Mouse (Mus musculus): ENCODE measurements at regions not wholly inside any gene's neighbourhood (a gene's known extent, or its start where the extent isn't known, plus 50 kb on each side); places are given as distances from the start of the nearest gene placed in this dataset.

DNA sequence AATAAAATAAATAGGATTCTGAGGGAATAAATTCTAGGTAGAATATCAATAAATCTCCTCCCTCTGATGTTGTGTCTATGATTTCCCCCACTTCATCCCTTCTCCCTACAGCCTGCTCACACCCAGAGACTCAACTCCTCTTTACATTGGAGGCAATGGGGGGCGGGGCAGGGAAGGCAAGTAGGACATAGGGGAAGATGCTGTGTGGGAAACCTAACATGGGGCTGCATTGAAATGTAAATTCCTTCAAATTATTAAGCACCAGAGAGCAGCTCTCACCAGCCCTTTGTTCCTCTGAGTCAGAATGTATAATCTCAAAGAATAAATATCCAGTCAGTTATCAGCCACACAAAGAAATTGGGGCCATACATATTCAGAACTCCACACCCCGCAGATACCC is 91.6 kb downstream of the Nuf2 start:
- Histone ChIP-seq H3K4me1 (ENCODE audit: control insufficient read depth, insufficient read depth, low read length) (no peaks in the 10 kb centered on the region), H3K27me3 (replicated peaks; ENCODE audit: control insufficient read depth, insufficient read depth, low read length) (no peaks in the 10 kb centered on the region), H3K36me3 (ENCODE audit: control insufficient read depth, insufficient read depth, low read length) (no peaks in the 10 kb centered on the region), H3K27ac (ENCODE audit: insufficient read depth, low read depth, low read length) (no peak overlapping the region), H3K4me3 (ENCODE audit: insufficient read depth, low read depth, low read length) (no peak overlapping the region)
- 99% methylated on average over 2 of the region's 2 CpGs for WGBS
- TF ChIP-seq POLR2A (IDR thresholded peaks at IDR 0.05; ENCODE audit: low read depth, low read length) (no peak), CTCF (conservative IDR thresholded peaks at IDR 0.05; ENCODE audit: insufficient read depth, insufficient read length, low read depth, low read length) (no peak)
- DNase-seq: no peak

DNA sequence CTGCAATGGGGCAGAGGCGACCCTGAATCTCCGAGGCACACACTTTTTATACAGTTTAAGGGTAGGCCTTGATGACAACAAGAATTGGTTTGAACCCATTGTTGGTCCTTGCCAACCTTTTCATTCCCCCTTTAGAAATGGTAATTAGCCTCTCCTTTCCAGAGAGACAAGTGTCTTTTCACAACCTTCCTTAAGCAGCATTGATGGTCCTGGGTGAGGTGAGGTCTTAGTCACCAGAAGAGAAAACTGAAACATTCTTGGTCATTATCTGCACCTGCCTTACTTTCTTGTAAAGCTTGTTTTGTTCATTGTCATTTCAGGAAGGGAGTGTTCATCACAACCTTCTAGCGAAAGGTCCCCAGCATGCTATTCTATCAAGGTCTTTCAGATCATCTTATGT is 93.3 kb downstream of the Nuf2 start:
- Histone ChIP-seq H3K36me3 (ENCODE audit: control insufficient read depth, insufficient read depth, low read length) (no peaks in the 10 kb centered on the region), H3K4me1 (ENCODE audit: control insufficient read depth, insufficient read depth, low read length) (no peaks in the 10 kb centered on the region), H3K27me3 (replicated peaks; ENCODE audit: control insufficient read depth, insufficient read depth, low read length) (no peaks in the 10 kb centered on the region), H3K27ac (ENCODE audit: insufficient read depth, low read depth, low read length) (no peak overlapping the region), H3K4me3 (ENCODE audit: insufficient read depth, low read depth, low read length) (no peak overlapping the region)
- TF ChIP-seq CTCF (conservative IDR thresholded peaks at IDR 0.05; ENCODE audit: insufficient read depth, insufficient read length, low read depth, low read length) (no peak), POLR2A (IDR thresholded peaks at IDR 0.05; ENCODE audit: low read depth, low read length) (no peak)
- 91% methylated on average over 3 of the region's 3 CpGs for WGBS
- no peak for DNase-seq

DNA sequence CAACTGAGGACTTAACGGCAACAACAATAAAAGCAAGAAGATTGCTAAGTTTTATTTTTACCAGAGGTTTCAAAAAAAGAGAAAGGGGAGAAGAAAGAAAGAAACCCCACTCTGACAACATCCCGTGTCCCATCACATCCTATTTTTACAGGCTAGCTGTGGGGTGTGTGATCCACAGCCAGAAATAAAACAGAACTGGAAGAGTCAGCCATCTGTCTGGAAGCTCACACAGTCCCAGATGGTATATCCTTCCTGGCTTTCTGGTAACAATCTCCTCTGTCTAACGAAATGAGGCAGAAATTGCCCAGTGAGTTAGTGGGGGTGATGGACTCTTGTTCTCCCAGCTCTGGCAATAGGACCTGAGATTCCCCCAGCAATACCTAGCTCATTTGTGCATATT is 108.9 kb downstream of the Nuf2 start:
- H3K4me3 ChIP-seq (ENCODE audit: insufficient read depth, low read depth, low read length): no peak overlapping the region
- DNase-seq: no peak
- TF ChIP-seq POLR2A (IDR thresholded peaks at IDR 0.05; ENCODE audit: low read depth, low read length): no peak
- no peak for TF ChIP-seq CTCF (conservative IDR thresholded peaks at IDR 0.05; ENCODE audit: insufficient read depth, insufficient read length, low read depth, low read length)
- H3K4me1 ChIP-seq (ENCODE audit: control insufficient read depth, insufficient read depth, low read length): no peaks in the 10 kb centered on the region
- H3K27ac ChIP-seq (ENCODE audit: insufficient read depth, low read depth, low read length): no peak overlapping the region
- H3K27me3 ChIP-seq (replicated peaks; ENCODE audit: control insufficient read depth, insufficient read depth, low read length): no peaks in the 10 kb centered on the region
- no peaks in the 10 kb centered on the region for H3K36me3 ChIP-seq (ENCODE audit: control insufficient read depth, insufficient read depth, low read length)
- WGBS: 63% methylated on average over 3 of the region's 3 CpGs

DNA sequence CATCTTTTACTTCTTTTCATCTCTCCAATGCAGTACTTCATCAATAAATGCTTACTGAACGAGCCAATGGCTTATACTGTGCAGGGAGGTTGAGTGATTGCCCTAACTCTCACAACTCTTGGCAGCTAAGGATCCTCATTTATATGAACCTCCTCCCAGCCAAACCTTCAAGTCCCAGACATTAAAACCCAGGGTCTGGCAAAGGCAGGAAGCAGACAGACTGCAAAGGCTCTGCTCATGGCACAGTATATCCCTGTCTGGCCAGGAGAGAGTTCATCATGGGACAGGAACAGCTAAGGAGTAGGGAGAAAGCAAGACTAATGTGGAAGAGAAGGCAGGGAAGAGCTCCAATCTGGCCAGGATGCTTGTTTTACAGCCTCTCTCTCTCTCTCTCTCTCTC is 109.6 kb downstream of the Nuf2 start:
- H3K36me3 ChIP-seq (ENCODE audit: control insufficient read depth, insufficient read depth, low read length): no peaks in the 10 kb centered on the region
- TF ChIP-seq POLR2A (IDR thresholded peaks at IDR 0.05; ENCODE audit: low read depth, low read length): no peak
- TF ChIP-seq CTCF (conservative IDR thresholded peaks at IDR 0.05; ENCODE audit: insufficient read depth, insufficient read length, low read depth, low read length): no peak
- no peak overlapping the region for H3K4me3 ChIP-seq (ENCODE audit: insufficient read depth, low read depth, low read length)
- no peak for DNase-seq
- no peaks in the 10 kb centered on the region for H3K27me3 ChIP-seq (replicated peaks; ENCODE audit: control insufficient read depth, insufficient read depth, low read length)
- no peak overlapping the region for H3K27ac ChIP-seq (ENCODE audit: insufficient read depth, low read depth, low read length)
- 43% methylated on average over 1 of the region's 1 CpGs for WGBS
- no peaks in the 10 kb centered on the region for H3K4me1 ChIP-seq (ENCODE audit: control insufficient read depth, insufficient read depth, low read length)

DNA sequence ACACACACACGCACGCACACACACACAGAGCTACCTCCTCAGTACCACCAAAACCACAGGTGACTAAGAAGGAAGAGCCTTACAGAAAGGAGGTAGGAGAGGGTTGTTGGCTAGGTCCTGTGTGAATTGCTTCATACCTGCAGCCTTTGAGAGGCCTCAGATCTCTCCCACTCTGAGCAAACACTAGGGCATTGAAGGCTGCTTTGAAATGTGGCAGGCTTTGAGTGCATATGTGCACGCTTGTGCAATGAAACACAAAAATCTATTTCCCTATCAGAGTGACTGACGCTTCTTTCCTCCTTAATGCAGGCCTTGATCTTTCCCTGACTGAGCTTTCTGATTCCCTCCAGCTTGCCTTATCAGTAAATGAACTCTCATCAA is 112.6 kb downstream of the Nuf2 start:
- Histone ChIP-seq H3K36me3 (ENCODE audit: control insufficient read depth, insufficient read depth, low read length) (no peaks in the 10 kb centered on the region), H3K27ac (ENCODE audit: insufficient read depth, low read depth, low read length) (no peak overlapping the region), H3K4me1 (ENCODE audit: control insufficient read depth, insufficient read depth, low read length) (no peaks in the 10 kb centered on the region), H3K4me3 (ENCODE audit: insufficient read depth, low read depth, low read length) (no peak overlapping the region), H3K27me3 (replicated peaks; ENCODE audit: control insufficient read depth, insufficient read depth, low read length) (no peaks in the 10 kb centered on the region)
- DNase-seq: no peak
- 88% methylated on average over 4 of the region's 4 CpGs for WGBS
- TF ChIP-seq POLR2A (IDR thresholded peaks at IDR 0.05; ENCODE audit: low read depth, low read length): no peak
- no peak for TF ChIP-seq CTCF (conservative IDR thresholded peaks at IDR 0.05; ENCODE audit: insufficient read depth, insufficient read length, low read depth, low read length)

DNA sequence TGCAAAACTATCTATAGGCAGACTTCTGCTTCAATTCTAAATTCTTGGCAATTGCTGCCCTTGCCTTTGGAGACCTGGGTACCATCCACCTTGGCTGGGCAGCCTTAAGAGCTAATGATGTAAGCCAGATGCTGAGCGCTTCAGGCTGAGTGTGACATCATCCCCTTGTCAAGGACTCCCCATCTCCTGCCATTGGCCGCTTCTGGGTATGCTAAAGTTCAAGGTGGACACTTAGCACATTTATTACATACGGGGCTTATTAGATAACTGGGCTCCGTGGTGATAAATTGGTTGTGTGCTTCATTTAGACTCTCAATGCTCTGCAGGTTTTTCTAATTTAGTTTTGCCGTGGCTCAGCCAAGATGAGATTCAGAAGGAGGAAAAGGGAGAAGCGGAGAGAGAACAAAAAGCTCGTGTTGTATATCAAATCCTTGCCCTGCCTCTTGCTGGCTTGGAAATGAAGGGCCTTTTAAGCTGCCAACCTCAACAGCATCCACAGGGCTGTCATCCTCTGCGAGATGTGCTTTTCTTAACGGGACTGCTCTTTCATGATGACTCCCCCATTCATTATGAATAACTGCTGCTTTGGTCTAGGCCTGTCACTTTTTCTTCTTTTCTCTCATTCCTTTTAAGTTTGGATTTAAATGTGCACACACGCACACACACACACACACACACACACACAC is 113.1 kb downstream of the Nuf2 start:
- WGBS: 84% methylated on average over 10 of the region's 10 CpGs
- H3K36me3 ChIP-seq (ENCODE audit: control insufficient read depth, insufficient read depth, low read length): no peaks in the 10 kb centered on the region
- TF ChIP-seq CTCF (conservative IDR thresholded peaks at IDR 0.05; ENCODE audit: insufficient read depth, insufficient read length, low read depth, low read length) (no peak), POLR2A (IDR thresholded peaks at IDR 0.05; ENCODE audit: low read depth, low read length) (no peak)
- H3K27me3 ChIP-seq (replicated peaks; ENCODE audit: control insufficient read depth, insufficient read depth, low read length): no peaks in the 10 kb centered on the region
- no peak overlapping the region for H3K27ac ChIP-seq (ENCODE audit: insufficient read depth, low read depth, low read length)
- no peaks in the 10 kb centered on the region for H3K4me1 ChIP-seq (ENCODE audit: control insufficient read depth, insufficient read depth, low read length)
- H3K4me3 ChIP-seq (ENCODE audit: insufficient read depth, low read depth, low read length): no peak overlapping the region
- no peak for DNase-seq

DNA sequence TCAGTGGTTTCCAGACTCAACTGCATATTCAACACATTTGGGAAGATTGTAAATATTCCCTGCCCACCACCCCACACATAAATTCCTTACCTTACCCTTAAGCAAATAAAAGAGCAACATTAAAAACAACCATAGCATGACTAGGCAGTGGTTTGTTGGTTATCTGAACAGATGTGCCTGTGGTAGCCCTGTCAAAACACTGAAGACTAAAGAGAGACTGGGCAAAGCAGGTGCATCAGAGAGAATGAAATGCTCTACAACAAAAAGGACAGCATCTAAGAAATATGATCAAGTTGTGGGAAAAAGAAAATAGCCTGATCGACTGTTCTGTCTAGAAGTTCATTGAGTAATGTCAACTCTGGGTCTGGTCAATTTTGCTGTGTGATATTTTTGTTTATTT is 114.6 kb downstream of the Nuf2 start:
- Histone ChIP-seq H3K27ac (ENCODE audit: insufficient read depth, low read depth, low read length) (no peak overlapping the region), H3K36me3 (ENCODE audit: control insufficient read depth, insufficient read depth, low read length) (no peaks in the 10 kb centered on the region), H3K27me3 (replicated peaks; ENCODE audit: control insufficient read depth, insufficient read depth, low read length) (no peaks in the 10 kb centered on the region), H3K4me3 (ENCODE audit: insufficient read depth, low read depth, low read length) (no peak overlapping the region), H3K4me1 (ENCODE audit: control insufficient read depth, insufficient read depth, low read length) (no peaks in the 10 kb centered on the region)
- TF ChIP-seq POLR2A (IDR thresholded peaks at IDR 0.05; ENCODE audit: low read depth, low read length) (no peak), CTCF (conservative IDR thresholded peaks at IDR 0.05; ENCODE audit: insufficient read depth, insufficient read length, low read depth, low read length) (no peak)
- DNase-seq: no peak
- WGBS: 94% methylated on average over 1 of the region's 1 CpGs

All from kidney, adult 2 months (tissue).